Mouse (Mus musculus): Measurements from ENCODE around the gene Olfr888. TPM values are rescaled to one million over a fixed set of nuclear protein-coding genes. Genes with fewer than 3 reads are reported as not detected.

The Olfr888 gene
- polyA plus RNA-seq (2015; fragmentation: Nextera tagmentation; extraction: Ambion mirVana): not detected in 2 replicates

DNA sequence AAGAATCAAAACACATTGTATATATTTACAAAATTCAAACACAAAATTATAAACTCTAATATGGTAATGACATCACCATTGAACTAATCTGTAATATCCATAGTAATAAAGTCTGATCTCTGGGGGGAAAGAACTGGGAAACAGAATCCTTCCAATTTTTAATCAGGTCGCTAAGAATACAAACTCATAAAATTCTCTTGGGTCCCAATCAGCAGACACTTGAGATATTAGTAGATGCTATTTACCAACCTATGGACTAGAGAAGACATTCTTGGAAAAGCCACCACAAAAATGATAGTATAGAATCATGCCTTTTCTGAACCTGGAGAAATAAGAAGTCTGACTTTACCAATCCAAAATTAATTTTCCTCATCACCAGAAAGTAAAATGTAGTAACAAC is at the start of gene Olfr888:
Gene Olfr888 (plus strand): TSS at position 301 of the 400 bp plus-strand sequence.

GRCm38 (mm10) chr9:38061022-38061421 is 46.9 kb upstream of the Olfr888 start, which contains the start of gene Olfr885:
Gene Olfr885 (plus strand): TSS chr9:38061322.

GRCm38 (mm10) chr9:38083772-38084171 is 24.2 kb upstream of the Olfr888 start, which contains the start of gene Olfr887:
Gene Olfr887 (plus strand): TSS chr9:38084072.

GRCm38 (mm10) chr9:38114898-38115297 is 7.0 kb downstream of the Olfr888 start, which contains the start of gene Olfr889:
Gene Olfr889 (plus strand): TSS chr9:38115198.

DNA sequence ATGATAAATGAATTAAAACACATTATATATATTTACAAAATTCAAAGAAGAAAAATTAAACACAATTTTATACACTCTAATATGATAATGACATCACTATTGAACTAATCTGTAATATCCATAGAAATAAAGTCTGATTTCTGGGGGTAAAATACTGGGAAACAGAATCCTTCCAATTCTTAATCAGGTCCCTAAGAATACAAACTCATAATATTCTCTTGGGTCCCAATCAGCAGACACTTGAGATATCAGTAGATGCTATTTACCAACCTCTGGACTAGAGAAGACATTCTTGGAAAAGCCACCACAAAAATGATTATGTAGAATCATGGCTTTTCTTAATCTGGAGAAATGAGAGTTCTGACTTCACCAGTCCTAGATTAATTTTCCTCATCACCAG is 34.3 kb downstream of the Olfr888 start, which contains the start of gene Olfr890:
Gene Olfr890 (plus strand): TSS at position 301 of the 400 bp plus-strand sequence.

Other genes with a start within 250 kb of the Olfr888 start
- not detected in 2 replicates for gene Olfr145, start 211.4 kb upstream of the Olfr888 start, polyA plus RNA-seq (2015; fragmentation: Nextera tagmentation; extraction: Ambion mirVana)
- gene Olfr878, start 190.3 kb upstream of the Olfr888 start, polyA plus RNA-seq (2015; fragmentation: Nextera tagmentation; extraction: Ambion mirVana): not detected in 2 replicates
- gene Olfr881, start 116.3 kb upstream of the Olfr888 start, polyA plus RNA-seq (2015; fragmentation: Nextera tagmentation; extraction: Ambion mirVana): not detected in 2 replicates
- gene Olfr883, start 82.3 kb upstream of the Olfr888 start, polyA plus RNA-seq (2015; fragmentation: Nextera tagmentation; extraction: Ambion mirVana): not detected in 2 replicates
- not detected in 2 replicates for gene Olfr884, start 61.6 kb upstream of the Olfr888 start, polyA plus RNA-seq (2015; fragmentation: Nextera tagmentation; extraction: Ambion mirVana)
- gene Olfr885, start 46.8 kb upstream of the Olfr888 start, polyA plus RNA-seq (2015; fragmentation: Nextera tagmentation; extraction: Ambion mirVana): not detected in 2 replicates
- gene Olfr887, start 24.1 kb upstream of the Olfr888 start, polyA plus RNA-seq (2015; fragmentation: Nextera tagmentation; extraction: Ambion mirVana): not detected in 2 replicates
- 0.02 TPM in 2 replicates for gene Olfr889, start 7.1 kb downstream of the Olfr888 start, polyA plus RNA-seq (2015; fragmentation: Nextera tagmentation; extraction: Ambion mirVana)
- gene Olfr890, start 34.4 kb downstream of the Olfr888 start, polyA plus RNA-seq (2015; fragmentation: Nextera tagmentation; extraction: Ambion mirVana): 0.04 TPM in 1 of 2 replicates, not detected in the other
- gene Olfr891, start 72.7 kb downstream of the Olfr888 start, polyA plus RNA-seq (2015; fragmentation: Nextera tagmentation; extraction: Ambion mirVana): not detected in 2 replicates
- 0.13 and 0.17 TPM in 2 replicates for gene Olfr893, start 100.2 kb downstream of the Olfr888 start, polyA plus RNA-seq (2015; fragmentation: Nextera tagmentation; extraction: Ambion mirVana)
- gene Olfr894, start 109.9 kb downstream of the Olfr888 start, polyA plus RNA-seq (2015; fragmentation: Nextera tagmentation; extraction: Ambion mirVana): not detected in 2 replicates
- gene Olfr143, start 144.6 kb downstream of the Olfr888 start, polyA plus RNA-seq (2015; fragmentation: Nextera tagmentation; extraction: Ambion mirVana): not detected in 2 replicates
- not detected in 2 replicates for gene Olfr895, start 159.7 kb downstream of the Olfr888 start, polyA plus RNA-seq (2015; fragmentation: Nextera tagmentation; extraction: Ambion mirVana)
- gene Olfr896-ps1, start 183.0 kb downstream of the Olfr888 start, polyA plus RNA-seq (2015; fragmentation: Nextera tagmentation; extraction: Ambion mirVana): not detected in 2 replicates
- not detected in 2 replicates for gene Olfr25, start 220.9 kb downstream of the Olfr888 start, polyA plus RNA-seq (2015; fragmentation: Nextera tagmentation; extraction: Ambion mirVana)
- gene Olfr898, start 240.3 kb downstream of the Olfr888 start, polyA plus RNA-seq (2015; fragmentation: Nextera tagmentation; extraction: Ambion mirVana): not detected in 2 replicates